Mouse (Mus musculus) olfactory bulb, adult 2 months (tissue): ENCODE measurements around the gene Vps35.

ENCODE experiments used
- CTCF ChIP-seq: fragments of 200-500 bp; IDR thresholded peaks from 2 replicates; pipeline ENCODE4 v1.5.1; 2012; ENCODE audit warnings: low read depth, mild to moderate bottlenecking, low read length, moderate library complexity; ENCODE audit not compliant: insufficient read depth
- POLR2A ChIP-seq: fragments of 200-500 bp; IDR thresholded peaks from 2 replicates; pipeline ENCODE4 v1.6.1; 2012; ENCODE audit warnings: mild to moderate bottlenecking, low read depth, low read length, moderate library complexity; ENCODE audit not compliant: insufficient read depth

DNA sequence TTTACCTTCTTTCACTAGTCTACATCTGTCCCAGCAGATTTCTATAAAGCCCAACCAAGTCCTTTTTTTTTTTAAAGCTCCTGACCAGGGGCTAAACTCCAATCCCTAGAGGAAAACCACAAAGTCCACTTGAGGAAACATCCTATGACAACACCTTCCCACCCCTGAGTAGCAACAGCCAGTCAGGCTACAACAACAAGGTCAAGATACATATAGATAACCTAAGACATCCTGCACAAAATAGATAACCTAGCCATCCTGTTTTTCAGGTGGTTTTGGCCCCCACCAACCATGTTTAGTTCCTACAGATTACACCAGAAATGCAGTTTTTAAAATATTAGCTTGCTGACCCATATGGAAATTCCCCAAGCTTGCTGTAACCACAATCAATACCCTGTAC, 35.5 kb upstream of the Vps35 start:
- TF ChIP-seq POLR2A (no peak), CTCF (no peak)
